Mouse (Mus musculus) neural tube, embryonic 11.5 days (tissue): ENCODE measurements at regions not wholly inside any gene's neighbourhood (a gene's known extent, or its start where the extent isn't known, plus 50 kb on each side); places are given as distances from the start of the nearest gene placed in this dataset.

Experiments
- ATAC-seq: fragments of 200-750 bp; cut with Nextera tagmentation; 2 replicates; pipeline ENCODE4 v1.8.0; 2017; ENCODE audit warnings: moderate number of reproducible peaks, mild to moderate bottlenecking, moderate TSS enrichment, moderate library complexity; ENCODE audit not compliant: insufficient read depth, low FRiP score, low TSS enrichment
- DNase-seq: peaks from one replicate; pipeline ENCODE4 v3.0.0-alpha.2; 2015; ENCODE audit warnings: low spot score
- H3K27ac ChIP-seq: fragments of 300-500 bp; sonication (generic); 2 replicates; pipeline ENCODE4 v1.5.1; 2014; ENCODE audit warnings: low read depth, mild to moderate bottlenecking, low read length
- H3K27me3 ChIP-seq: fragments of 300-500 bp; sonication (generic); 2 replicates; pipeline ENCODE4 v1.6.1; 2014; ENCODE audit warnings: mild to moderate bottlenecking, low read length, mixed read lengths; ENCODE audit not compliant: control insufficient read depth, insufficient read depth
- H3K36me3 ChIP-seq: fragments of 300-500 bp; sonication (generic); 2 replicates; pipeline ENCODE4 v1.6.1; 2014; ENCODE audit warnings: mild to moderate bottlenecking, low read length, moderate library complexity, mixed read lengths; ENCODE audit not compliant: control insufficient read depth, insufficient read depth
- H3K4me1 ChIP-seq: fragments of 300-500 bp; sonication (generic); 2 replicates; pipeline ENCODE4 v1.6.1; 2014; ENCODE audit warnings: low read length, mixed read lengths; ENCODE audit not compliant: control insufficient read depth, insufficient read depth
- H3K4me2 ChIP-seq: fragments of 300-500 bp; sonication (generic); 2 replicates; pipeline ENCODE4 v1.6.1; 2014; ENCODE audit warnings: low read depth, mild to moderate bottlenecking, moderate library complexity
- H3K4me3 ChIP-seq: fragments of 300-500 bp; sonication (generic); 2 replicates; pipeline ENCODE4 v1.5.1; 2014; ENCODE audit warnings: low read depth, low read length
- H3K9ac ChIP-seq: fragments of 300-500 bp; sonication (generic); 2 replicates; pipeline ENCODE4 v1.6.1; 2014; ENCODE audit warnings: mild to moderate bottlenecking, low read length
- H3K9me3 ChIP-seq: fragments of 300-500 bp; sonication (generic); 2 replicates; pipeline ENCODE4 v1.6.1; 2016; ENCODE audit warnings: low read length; ENCODE audit not compliant: control insufficient read depth
- WGBS: fragments of 180-500 bp; shearing (Covaris S2); extraction: QIAGEN DNeasy Blood & Tissue Kit; methylation state at CpG from one replicate; pipeline ENCODE4 v1.1.7; 2014; 5-methylcytosine and 5-hydroxymethylcytosine counted together

GRCm38 (mm10) chr16:12931111-12931510 lies 178.4 kb upstream of the Ercc4 start:
- Histone ChIP-seq H3K27ac (no peak overlapping the region), H3K36me3 (no peaks in the 10 kb centered on the region), H3K9ac (no peak overlapping the region), H3K4me1 (no peaks in the 10 kb centered on the region), H3K9me3 (no peaks in the 10 kb centered on the region), H3K4me2 (no peak overlapping the region), H3K27me3 (no peaks in the 10 kb centered on the region), H3K4me3 (no peak overlapping the region)
- WGBS, result 83% methylated on average over 6 of the region's 6 CpGs
- no peak for ATAC-seq
- DNase-seq, result no peak

- H3K27me3 ChIP-seq, result no peaks in the 10 kb centered on the region
- H3K9ac ChIP-seq, result no peak overlapping the region
- ATAC-seq (no peak), DNase-seq (no peak)
- H3K36me3 ChIP-seq, result no peaks in the 10 kb centered on the region
- H3K4me1 ChIP-seq, result no peaks in the 10 kb centered on the region
- H3K4me3 ChIP-seq, result no peak overlapping the region
- no peak overlapping the region for H3K4me2 ChIP-seq
- no peak overlapping the region for H3K27ac ChIP-seq
- no peaks in the 10 kb centered on the region for H3K9me3 ChIP-seq
- 95% methylated on average over 3 of the region's 3 CpGs for WGBS
Observed at GRCm38 (mm10) chr16:12932959-12933358, 176.5 kb upstream of the Ercc4 start.

DNA sequence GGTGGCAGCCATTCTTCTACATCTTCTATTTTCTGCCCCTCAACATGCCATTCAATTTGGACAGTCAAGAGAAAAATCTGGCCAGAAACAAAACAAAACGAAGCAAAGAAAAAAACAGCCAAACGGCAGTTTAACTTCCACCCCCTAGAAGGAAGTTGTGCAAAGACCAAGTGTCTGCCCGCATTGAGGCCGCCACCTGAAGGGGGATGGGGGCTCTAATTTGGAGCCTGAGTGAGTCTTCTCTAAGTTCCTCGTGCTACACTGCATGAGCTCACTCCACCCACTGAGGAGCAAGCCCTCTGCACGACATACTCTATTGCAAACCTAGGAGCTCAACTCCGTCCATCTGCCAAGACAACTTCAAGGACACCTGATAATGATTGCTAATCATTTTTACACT lies 174.9 kb upstream of the Ercc4 start:
- 81% methylated on average over 7 of the region's 7 CpGs for WGBS
- no peak for DNase-seq
- no peak overlapping the region for H3K27ac ChIP-seq

GRCm38 (mm10) chr16:12935266-12935665 lies 174.2 kb upstream of the Ercc4 start:
- DNase-seq, result no peak
- no peak overlapping the region for H3K27ac ChIP-seq
- no peaks in the 10 kb centered on the region for H3K9me3 ChIP-seq
- H3K4me2 ChIP-seq, result no peak overlapping the region
- H3K4me1 ChIP-seq, result no peaks in the 10 kb centered on the region
- ATAC-seq, result no peak
- no peaks in the 10 kb centered on the region for H3K36me3 ChIP-seq
- 65% methylated on average over 2 of the region's 2 CpGs for WGBS
- H3K4me3 ChIP-seq, result no peak overlapping the region
- no peaks in the 10 kb centered on the region for H3K27me3 ChIP-seq
- H3K9ac ChIP-seq, result no peak overlapping the region

More for the DNA sequence above, 174.9 kb upstream of the Ercc4 start:
- ATAC-seq, result no peak
- H3K4me1 ChIP-seq, result no peaks in the 10 kb centered on the region
- H3K9ac ChIP-seq, result no peak overlapping the region
- H3K9me3 ChIP-seq, result no peaks in the 10 kb centered on the region
- no peaks in the 10 kb centered on the region for H3K27me3 ChIP-seq
- H3K36me3 ChIP-seq, result no peaks in the 10 kb centered on the region
- H3K4me2 ChIP-seq, result no peak overlapping the region
- no peak overlapping the region for H3K4me3 ChIP-seq

DNA sequence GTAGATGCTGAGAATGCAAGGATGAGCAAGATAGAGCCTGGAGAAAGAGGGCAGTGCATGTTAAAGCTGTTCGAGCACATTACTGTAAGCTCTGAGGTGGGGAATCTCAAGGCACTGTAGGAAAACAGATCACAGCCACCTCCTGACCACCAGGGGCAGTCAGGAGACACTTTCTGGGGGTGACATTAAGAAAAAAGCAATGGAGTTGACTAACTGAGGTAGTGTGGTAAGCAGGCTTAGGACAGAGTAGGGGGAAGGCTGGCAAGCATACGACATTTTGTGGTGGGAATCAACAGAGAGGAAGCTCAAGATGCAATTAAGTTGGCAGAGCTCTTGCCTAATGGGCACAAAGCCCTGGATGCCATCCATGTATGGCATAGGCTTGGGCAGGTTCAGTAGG lies 172.9 kb upstream of the Ercc4 start:
- Histone ChIP-seq H3K27ac (no peak overlapping the region), H3K9ac (no peak overlapping the region), H3K9me3 (no peaks in the 10 kb centered on the region), H3K4me1 (no peaks in the 10 kb centered on the region), H3K4me3 (no peak overlapping the region), H3K4me2 (no peak overlapping the region), H3K36me3 (no peaks in the 10 kb centered on the region), H3K27me3 (no peaks in the 10 kb centered on the region)
- 87% methylated on average over 2 of the region's 2 CpGs for WGBS
- no peak for ATAC-seq
- no peak for DNase-seq

- H3K4me2 ChIP-seq, result no peak overlapping the region
- ATAC-seq (no peak), DNase-seq (no peak)
- H3K4me1 ChIP-seq, result no peaks in the 10 kb centered on the region
- no peaks in the 10 kb centered on the region for H3K27me3 ChIP-seq
- no peaks in the 10 kb centered on the region for H3K9me3 ChIP-seq
- no peak overlapping the region for H3K4me3 ChIP-seq
- H3K9ac ChIP-seq, result no peak overlapping the region
- WGBS, result 92% methylated on average over 2 of the region's 2 CpGs
- H3K27ac ChIP-seq, result no peak overlapping the region
- no peaks in the 10 kb centered on the region for H3K36me3 ChIP-seq
Observed at GRCm38 (mm10) chr16:12938563-12938962, 170.9 kb upstream of the Ercc4 start.

DNA sequence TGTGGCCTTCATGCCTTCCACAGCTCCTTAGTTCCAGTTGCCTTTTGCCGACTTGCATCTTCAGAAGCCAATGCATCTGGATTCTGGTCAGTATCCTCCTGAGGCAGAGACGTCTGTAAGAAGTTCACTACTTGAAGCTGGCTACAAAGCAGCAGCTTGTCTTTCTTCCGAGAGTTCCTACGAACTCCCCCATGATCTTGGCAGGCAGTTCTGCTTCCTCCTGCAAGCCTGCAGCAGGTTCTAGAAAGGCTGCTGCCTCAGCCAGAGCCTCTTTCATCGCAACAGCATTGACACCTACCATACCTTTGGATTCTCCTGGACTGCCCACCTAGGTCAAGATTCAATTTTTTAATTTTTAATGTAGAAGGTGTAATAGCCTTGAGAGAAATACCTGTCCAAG lies 158.3 kb upstream of the Ercc4 start:
- WGBS, result 92% methylated on average over 5 of the region's 5 CpGs
- Histone ChIP-seq H3K4me3 (no peak overlapping the region), H3K9me3 (no peaks in the 10 kb centered on the region), H3K4me2 (no peak overlapping the region), H3K36me3 (no peaks in the 10 kb centered on the region), H3K9ac (no peak overlapping the region), H3K27ac (no peak overlapping the region), H3K27me3 (no peaks in the 10 kb centered on the region), H3K4me1 (no peaks in the 10 kb centered on the region)
- ATAC-seq (no peak), DNase-seq (no peak)

GRCm38 (mm10) chr16:12954028-12954427 lies 155.5 kb upstream of the Ercc4 start:
- Histone ChIP-seq H3K27me3 (no peaks in the 10 kb centered on the region), H3K4me3 (no peak overlapping the region), H3K36me3 (no peaks in the 10 kb centered on the region), H3K9me3 (no peaks in the 10 kb centered on the region), H3K4me1 (no peaks in the 10 kb centered on the region), H3K27ac (no peak overlapping the region), H3K4me2 (no peak overlapping the region), H3K9ac (no peak overlapping the region)
- DNase-seq (no peak), ATAC-seq (no peak)
- WGBS, result 83% methylated on average over 8 of the region's 8 CpGs

DNA sequence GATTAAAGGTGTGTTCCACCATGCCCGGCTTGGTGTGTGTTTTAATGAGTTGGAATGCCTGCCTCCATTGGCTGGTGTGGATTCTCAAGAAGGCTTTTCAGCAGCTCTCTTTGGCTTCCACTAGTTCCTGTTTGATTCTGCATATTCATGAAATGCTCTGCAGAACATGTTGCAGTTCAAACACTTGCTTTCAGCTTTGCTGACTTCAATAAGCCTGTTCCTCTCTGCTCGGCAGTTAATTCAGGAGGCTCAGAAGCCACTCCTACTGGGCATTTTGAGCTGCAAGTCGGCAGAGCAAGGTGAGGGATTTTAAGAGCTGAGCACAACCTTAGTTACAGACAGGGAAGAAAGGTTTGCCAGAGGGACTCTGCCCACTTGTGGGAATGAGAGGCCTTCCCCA lies 153.1 kb upstream of the Ercc4 start:
- H3K27ac ChIP-seq, result no peak overlapping the region
- no peak overlapping the region for H3K4me2 ChIP-seq
- no peaks in the 10 kb centered on the region for H3K4me1 ChIP-seq
- ATAC-seq (no peak), DNase-seq (no peak)
- H3K36me3 ChIP-seq, result no peaks in the 10 kb centered on the region
- H3K27me3 ChIP-seq, result no peaks in the 10 kb centered on the region
- no peak overlapping the region for H3K9ac ChIP-seq
- 78% methylated on average over 3 of the region's 3 CpGs for WGBS
- H3K4me3 ChIP-seq, result no peak overlapping the region
- H3K9me3 ChIP-seq, result no peaks in the 10 kb centered on the region
